Mouse (Mus musculus) gastrocnemius, postnatal 36 days (tissue): ENCODE results near the gene Blcap. TPM values are rescaled to one million over a fixed set of nuclear protein-coding genes. Genes with fewer than 3 reads are reported as not detected.

ENCODE experiments used
- DNase-seq, 2 experiments: peaks; one replicate each; pipeline ENCODE4 v3.0.0; 2022
- intact Hi-C: fragments of 180-260 bp; cut with DNase I; formaldehyde crosslinking; loops from one replicate; pipeline ENCODE4 v1.15.1; 2025
- total RNA-seq, 2 experiments: library from RNA; stranded (reverse); gene quantifications; 2 replicates each; pipeline ENCODE4 v1.2.3; 2021

The Blcap gene
- total RNA-seq, 2 experiments from 2014 or later = 25.4 to 25.6 TPM

DNA sequence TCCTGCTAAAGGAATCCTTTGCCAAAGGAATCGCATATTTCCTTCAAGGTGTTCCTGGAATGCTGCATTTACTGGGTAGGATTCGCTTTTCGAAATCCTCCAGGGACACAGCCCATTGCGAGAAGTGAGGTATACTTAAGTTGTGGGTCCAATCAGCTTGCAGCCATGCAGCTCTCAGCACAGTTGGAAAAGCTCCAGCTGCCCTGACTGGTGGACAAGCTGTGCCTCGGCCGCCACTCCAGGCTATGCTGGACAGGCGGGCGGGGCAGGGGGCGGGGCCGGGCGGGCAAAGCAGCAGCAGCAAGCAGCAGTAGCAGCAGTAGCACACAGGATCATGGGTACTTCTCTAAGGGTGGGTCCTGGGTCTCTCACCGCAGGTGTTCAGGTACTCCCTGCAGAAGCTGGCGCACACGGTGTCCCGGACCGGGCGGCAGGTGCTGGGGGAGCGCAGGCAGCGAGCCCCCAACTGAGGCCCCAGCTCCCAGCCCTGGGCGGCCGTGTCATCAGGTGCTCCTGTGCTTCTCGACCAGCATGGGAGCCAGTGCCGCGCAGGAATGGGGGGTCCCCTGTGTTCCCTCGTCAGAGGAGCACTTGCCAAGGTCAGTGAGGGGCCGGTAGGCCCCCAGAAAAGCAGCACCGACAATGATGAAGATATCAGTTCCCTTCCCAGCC is 9.8 kb downstream of the Blcap start:
- DNase-seq = peak; percentile 40 to 82
- intact Hi-C loops = no loop called here

DNA sequence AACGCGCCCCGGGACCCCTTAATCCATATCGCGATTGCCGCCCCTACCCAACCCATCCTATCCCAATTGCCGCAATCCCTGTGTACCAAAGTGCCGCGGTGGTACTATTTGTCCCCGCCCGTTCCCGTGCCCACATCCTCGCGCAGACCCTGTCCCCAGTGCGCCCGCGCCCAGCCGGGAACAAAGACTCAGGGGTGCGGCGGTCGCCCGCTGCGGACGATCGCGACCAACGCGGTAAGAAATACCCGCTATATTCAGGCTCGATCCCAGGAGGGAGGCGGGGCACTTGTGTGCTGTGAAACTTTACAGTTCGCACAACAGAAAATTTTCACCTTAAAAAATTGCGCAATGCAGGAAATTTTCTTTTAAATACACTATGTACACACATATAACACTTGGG is 10.8 kb downstream of the Blcap start:
- DNase-seq = no peak
- intact Hi-C loops = no loop called here

DNA sequence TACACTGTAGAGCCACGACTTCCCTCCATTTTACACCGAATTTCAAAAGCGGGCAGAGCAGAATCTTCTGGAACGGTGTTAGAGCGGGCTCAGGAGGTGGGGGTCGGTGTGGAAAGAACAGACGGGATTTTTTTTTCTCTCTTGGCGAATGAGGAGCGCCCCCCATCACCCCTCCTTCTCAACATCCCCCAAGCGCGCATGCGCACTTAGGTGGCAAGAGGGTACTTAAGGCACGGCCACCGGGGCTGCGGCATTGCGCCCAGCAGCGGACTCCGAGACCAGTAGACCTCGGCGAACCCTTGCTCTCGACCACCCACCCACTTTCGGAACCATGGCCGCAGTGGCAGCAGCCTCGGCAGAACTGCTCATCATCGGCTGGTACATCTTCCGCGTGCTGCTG is 11.2 kb downstream of the Blcap start, which contains the start of gene Nnat:
Gene Nnat (plus strand): TSS at position 221 of the 400 bp plus-strand sequence.
- DNase-seq = no peak
- intact Hi-C loops = no loop called here

DNA sequence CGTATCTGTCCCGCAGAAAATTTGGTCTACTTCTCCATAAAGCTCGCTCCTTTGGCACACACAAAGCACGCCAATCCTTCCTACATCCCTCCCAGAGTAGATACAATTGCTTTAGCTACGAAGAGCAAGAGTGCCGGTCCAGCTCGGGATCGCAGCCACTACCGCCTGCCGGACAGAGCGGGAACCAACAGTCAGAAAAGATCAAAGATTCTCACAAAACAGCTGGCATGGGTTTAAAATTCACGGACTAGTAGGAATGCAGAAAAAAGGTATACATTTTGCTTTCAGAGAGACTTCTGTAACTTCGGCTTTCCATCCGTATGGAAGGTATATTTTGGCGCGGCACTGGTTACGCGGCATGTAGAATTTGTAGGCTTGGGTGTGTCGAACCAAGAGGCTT is 11.6 kb downstream of the Blcap start:
- no peak for DNase-seq
- intact Hi-C loops = no loop called here

DNA sequence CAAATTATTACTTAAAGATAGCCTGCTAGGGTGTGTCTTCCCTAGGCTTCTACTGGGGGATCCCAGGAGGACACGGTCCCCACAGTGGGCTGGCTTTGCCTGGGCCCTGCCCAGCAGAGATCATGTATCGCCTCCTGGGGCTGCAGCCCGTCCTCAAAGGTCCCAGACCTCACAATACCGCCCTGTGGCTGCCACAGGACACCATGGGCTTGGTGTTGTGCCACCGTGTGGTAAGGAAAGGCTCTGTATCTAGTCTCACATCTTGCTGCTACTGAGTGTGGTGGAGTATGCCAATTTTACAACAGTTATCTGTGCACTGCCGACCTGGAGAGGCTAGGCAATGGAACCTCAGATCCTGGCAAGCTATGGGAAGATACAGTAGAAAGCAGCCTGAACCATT is 12.6 kb downstream of the Blcap start:
- intact Hi-C loops = no loop called here
- DNase-seq = peak; percentile 27 to 32

DNA sequence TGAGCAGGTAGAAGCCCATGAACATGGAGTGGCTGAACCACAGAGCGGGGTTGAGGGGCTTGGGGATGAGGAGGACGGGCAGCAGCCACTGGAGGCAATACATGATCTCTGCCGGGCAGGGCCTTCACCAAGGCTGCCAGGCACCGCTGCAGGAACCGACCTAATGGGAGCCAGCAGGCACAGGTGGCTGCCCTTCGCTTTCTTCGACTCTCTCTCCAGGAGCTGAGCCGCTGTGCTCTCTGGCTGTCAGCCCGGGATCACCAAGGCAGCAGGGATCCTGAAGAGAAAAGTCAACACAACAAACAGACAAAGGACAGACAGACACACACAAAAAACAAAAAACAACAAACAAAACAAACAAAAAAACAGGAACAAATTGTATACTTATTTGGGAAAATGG is 13.0 kb downstream of the Blcap start:
- peak in 1 of 2 experiments; percentile 27 for DNase-seq
- intact Hi-C loops = no loop called here

DNA sequence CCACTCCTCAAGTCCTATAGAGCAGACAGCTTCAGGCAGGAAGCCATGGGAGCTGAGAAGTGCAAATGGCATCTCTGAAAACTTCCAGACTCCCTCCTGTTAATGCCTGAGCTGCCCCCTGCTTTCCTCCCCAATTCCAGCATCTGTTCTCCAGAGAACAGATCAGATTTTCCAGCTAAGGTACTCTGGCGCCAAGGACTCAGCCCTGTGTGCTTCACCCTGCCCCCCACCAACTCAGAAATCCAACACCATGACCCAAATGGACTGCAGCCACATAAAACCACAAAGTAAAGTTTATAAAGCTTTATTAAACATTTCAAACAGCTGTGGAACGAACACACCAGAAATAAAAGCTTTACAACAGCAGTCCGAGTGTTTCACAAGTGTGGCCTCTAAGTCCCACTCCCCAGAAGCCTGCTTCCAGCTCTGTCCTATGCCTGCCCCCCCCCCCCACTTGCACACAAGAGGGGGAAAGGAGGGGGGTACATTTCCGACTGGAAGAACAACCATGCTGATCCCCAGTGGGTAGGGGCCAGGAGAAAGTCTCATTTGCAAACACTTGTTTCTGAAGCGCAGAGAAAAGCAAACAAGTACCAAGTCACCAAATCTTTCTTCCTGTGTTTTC is 14.9 kb downstream of the Blcap start:
- intact Hi-C loops = no loop called here
- no peak for DNase-seq

DNA sequence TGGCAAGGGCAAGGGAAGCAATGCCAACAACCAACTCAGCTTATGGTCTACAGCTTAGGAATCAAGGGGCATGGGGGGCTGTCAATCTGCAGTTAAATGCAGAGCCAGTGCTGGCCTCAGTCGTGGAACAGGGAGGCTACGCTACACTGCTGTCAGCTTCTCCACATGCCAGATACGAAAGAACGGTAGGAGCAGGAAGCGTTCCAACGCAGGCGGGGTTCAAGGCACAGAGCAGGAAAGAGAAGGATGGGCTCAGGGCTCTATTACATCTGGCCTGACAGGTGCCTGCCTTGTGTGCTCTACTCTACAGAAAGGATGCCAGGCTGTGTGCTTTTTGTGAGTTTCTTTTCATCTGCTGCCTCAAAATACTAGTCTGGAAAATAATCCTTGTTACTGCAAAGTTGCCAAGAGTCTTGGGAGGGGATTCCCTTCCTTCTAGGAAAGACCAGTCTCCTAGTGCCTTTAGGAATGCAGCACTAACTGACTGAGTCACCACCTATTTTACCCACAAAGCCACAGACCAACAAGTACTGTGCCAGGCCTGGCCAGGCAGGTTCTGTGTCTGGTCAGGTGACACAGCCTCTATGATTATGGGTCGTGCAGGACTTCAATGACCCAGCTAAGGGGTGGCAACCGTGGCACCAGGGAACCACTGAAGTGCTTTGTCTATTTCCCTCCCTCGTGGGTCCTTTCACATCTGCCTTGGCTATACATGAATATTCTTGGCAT is 18.8 kb downstream of the Blcap start:
- no peak for DNase-seq
- intact Hi-C loops = no loop called here

DNA sequence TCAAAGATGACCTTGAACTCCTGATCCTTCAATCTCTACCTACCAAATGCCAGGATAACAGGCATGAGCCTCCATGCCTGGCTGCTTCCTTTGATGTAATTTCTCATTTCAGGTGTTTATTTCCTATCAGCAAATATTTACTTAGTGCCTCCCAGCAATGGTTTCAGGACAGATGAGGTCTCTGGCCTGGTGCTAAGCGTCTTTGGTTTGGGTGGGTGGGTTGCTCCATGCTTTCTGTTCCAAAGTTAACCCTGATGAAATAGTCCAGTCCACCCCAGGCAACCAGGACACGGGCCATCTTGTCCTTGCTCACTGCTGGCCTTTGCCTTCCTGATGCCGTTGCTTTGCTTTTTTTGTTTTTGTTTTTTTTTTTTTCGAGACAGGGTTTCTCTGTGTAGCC is 20.8 kb downstream of the Blcap start:
- intact Hi-C loops = no loop called here
- DNase-seq = no peak

DNA sequence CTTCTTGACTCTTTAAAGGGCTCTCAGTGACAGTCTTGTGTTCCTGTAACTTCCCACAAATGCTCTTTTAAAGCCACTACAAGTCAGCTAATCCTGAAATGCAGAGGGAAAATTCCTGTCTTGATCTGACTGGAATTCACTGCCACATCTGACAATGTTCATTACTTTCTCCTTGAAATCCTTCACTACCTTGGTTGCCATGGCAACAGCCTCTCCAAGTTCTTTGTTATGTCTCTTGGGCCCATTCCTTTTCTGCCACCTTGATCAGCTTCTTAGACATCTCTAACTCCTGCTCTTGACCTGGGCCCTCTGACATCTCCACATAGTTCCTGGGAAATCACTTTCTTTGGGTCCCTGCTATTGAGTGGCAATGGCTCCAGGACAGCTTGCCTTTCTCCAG is 24.4 kb downstream of the Blcap start:
- intact Hi-C loops = no loop called here
- DNase-seq = no peak

DNA sequence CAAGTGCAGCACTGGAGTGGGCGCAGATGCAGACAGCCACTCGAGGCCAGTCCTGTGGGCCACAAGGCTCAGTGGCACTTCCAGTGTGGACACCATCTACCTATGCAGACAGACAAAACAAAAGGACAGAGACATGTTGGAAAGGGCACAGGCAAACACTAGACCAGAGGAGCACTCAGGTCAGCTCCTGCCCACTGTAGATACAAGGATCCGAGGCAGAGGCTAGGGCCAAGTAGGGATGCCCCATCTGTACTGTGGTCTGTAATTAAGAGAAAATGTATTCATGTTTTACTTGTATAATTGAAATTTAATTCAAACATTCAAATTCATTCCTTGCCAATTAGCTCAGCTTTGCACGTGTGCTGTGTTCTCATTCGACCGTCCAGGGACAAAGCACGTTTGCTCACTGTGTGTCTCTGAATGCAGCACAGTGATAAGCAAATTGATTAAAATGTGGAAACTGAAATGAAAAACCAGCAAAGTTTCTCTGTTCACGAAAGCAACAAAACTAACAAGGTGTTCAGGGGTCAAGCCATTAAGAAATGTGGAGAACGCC is 26.7 kb downstream of the Blcap start:
- DNase-seq = no peak
- intact Hi-C loops = no loop called here

DNA sequence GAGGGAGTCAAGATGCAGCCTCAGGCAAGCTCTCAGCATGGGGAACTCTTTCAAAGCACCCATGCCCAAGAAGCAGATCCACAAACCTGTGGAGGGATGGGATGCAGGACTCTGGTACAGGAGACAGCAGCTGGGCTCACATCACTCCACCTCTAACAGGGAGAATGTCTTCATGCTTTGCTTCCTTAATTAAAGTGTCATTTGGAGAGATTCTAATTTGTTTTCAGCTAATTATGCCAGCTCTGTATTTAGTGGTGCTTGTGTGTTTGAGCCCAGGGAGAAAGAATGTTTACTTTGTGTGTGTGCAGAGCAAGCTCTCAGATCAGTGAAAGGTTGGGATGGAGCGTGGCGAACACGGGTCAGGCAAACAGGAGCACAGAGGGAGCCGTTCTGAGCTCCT is 28.7 kb downstream of the Blcap start:
- no peak for DNase-seq
- intact Hi-C loops = no loop called here

DNA sequence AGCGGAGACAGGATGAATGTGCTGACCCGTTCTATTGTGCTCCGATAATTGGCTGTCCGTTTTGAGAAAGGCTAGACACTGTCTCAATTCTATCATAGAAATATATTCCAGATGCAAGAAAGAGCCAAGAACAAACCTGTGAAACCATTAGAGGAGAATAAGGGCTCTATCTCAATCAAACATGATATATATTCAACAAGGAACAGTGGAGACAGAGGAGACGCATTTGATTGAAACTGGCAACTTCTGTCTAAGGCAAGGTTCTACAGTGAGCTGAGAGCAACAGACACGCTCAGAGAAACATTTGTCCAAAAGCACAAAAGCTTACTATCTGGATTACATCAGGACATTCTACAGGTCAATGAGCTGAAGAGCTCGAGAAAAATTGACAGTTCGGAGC is 29.4 kb downstream of the Blcap start:
- intact Hi-C loops = no loop called here
- no peak for DNase-seq

DNA sequence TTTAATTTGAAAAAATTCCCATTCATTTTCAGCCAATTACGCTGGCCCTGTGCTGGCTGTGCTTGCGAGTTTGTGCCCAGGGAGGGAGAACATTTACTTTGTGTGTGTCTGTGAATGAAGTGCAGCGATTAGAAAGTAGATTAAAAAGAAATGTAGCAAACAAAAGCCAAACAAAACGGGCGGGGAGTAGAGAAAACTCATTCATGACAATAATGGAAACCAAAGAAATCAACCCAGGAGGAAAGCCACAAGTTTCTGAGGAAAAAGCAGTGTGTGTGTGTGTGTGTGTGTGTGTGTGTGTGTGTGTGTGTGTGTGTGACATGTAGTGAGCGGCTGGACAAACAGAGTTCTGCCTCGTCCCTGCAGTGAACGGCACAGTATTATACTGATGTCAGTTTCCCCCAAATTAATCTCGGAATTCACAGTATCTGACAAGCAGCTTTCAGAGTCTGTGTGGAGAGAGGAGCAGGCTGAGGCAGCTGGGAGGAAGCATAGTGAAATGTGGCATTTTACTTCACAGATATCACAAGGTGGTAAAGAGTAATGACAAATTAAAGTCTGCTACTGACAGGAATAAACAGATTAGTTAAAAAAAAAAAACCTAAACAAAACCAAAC is 30.0 kb downstream of the Blcap start:
- DNase-seq = no peak

DNA sequence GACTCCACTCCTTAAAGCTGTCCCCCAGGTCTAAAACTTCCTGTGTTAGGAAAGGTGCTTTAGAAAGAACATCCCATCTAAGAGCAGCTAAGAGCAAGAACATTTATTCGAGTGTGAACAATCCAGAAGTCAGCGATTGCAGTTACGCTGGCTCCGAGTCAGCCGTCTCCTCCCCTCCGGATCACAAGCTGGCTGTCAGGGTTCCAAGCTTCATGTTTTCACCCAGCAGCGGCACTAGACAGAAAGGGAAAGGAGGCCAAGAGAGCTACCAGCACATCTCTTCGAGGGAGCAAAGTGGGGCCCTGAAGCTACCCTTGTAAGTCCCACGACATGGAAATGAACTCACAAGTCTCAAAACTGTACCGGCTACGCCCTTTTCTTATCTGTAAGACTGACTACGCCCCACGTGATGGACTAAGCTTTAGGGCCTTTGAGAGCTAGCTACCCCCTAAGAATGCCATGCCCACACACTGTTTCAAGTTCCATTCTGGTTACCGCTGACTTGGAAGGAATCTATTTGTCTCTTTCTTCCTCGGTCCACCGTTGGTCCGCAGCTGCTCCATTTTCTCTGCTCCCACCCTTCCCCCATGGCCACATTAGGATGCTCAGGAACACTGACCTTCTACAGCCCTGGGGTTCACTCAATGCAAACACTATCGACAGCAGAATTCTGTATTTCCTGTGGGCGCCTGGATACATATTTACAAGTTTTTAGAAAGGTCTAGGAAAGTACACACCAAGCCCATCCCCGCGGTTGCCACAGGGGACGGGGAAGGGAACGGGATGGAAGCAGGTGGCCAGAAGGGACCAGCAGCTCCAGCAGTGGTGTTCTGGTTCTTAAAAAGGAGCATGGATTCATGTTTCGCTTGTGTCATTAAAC is 30.8 kb downstream of the Blcap start:
- intact Hi-C loops = no loop called here
- DNase-seq = peak; percentile 32 to 54

More for the DNA sequence above, 30.0 kb downstream of the Blcap start:
- intact Hi-C loops = no loop called here

DNA sequence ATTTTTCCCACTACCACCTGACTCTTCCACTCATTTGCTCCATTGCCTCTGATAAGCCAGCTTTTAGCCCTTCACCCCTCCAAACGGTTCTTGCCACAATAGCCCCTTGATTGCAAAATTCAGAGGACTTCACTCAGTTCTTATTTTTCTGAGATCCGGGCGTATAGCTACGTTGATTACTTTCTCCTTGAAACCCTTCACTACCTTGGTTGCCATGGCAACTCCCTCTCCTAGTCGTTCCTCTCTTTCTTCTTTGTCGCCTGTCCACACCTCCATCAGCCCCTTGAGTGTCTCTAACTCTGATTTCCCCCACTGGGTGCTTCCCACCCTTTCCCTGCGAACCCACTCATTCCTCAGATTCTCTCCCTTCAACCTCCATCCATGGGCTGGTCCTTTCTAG is 34.0 kb downstream of the Blcap start:
- intact Hi-C loops = loop anchor here (5.0 kb wide), 1 partner anchor 55 kb away; no protein-coding TSS in a partner anchor
- DNase-seq = no peak

DNA sequence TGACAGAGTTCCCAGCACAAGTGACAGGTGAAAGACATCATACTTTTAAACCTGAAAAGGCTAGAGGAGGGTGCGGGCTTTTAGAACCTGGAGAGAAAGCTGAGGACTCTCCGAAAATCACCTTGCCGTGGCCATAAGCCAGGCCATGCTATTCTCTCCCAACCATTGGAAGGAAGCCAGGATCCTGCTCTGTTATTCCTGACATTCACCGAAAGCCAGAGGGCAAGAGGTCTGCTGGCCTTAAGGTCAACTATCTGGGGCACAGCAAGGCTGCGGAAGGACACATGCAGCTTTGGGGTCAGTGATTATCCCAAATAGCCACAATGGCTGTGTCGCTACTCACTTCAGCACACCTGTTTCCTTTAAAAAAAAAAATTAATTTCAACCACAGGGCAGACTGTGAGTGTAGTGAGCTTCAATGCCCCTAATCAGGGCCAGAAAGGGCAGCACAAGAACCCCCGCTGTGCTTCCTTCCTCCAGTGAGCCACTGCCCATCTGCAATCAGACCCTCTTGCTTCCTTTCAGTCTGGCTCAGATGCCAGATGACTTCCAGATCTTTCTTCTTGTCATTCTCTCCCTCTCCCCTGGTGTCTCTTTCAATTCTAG is 34.5 kb downstream of the Blcap start:
- intact Hi-C loops = loop anchor here (5.0 kb wide), 1 partner anchor 54 kb away; no protein-coding TSS in a partner anchor
- DNase-seq = no peak

DNA sequence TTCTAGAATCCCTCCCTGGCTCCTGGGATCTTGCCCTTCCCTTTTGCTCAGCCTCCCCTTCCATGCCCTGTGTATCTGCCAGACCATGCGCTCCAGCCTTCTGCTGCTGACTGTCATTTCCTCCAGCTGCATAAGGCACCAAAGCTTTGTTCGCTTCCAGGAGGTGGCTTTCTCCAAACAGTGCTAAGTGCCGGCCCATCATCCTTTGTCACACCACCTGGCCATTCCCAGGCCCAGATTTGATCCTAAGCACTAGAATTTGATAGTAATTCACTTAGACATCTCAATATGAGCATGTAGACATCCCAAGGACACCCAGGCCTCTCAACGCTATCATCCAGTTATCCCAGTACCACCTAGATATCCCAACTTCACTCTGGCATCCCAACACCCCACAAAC is 36.9 kb downstream of the Blcap start:
- intact Hi-C loops = no loop called here
- DNase-seq = no peak

DNA sequence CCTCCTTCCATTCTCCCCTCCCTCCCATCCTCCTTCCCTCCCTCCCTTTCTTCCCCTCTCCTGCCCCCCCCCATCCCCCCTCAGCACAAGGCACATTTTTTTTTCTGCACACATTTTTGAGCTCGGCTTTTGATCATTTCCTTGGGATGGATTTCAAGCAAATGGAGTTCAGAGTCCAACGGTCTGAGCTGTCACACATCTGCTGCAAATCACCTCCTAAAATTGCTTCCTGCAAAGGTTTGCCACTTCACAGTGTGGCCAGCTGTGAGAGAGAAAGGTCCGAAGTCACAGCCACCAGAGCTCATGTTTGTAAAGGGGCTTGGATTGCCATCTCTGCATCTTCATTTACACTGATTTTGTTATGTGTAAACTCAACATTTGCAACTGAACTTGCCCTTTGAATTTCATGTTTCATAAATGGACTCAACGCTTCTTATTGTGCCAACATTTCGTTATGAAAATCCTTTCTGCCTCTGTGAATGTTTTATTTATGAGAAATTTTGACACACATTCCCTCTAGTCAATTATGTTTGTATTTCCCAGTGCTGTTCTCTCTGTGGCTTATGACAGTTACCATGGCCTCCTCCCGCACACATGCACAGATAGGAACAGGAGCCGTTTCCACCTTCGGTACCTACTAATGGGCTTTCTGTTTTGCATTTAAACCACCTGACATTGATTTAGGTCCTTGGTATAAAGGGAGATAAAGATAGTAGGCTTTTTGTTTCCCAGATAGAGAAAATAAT is 39.2 kb downstream of the Blcap start:
- DNase-seq = no peak
- intact Hi-C loops = no loop called here
